Mouse (Mus musculus) liver, embryonic 14.5 days (tissue): ENCODE measurements at regions not wholly inside any gene's neighbourhood (a gene's known extent, or its start where the extent isn't known, plus 50 kb on each side); places are given as distances from the start of the nearest gene placed in this dataset.

Experiments
- ATAC-seq: fragments of 200-750 bp; cut with Nextera tagmentation; 2 replicates; pipeline ENCODE4 v1.8.0; 2017; ENCODE audit warnings: moderate number of reproducible peaks, mild to moderate bottlenecking, moderate library complexity; ENCODE audit not compliant: insufficient read depth
- DNase-seq, 3 experiments: peaks; one replicate each; pipeline ENCODE4 v3.0.0-alpha.2; 2012 to 2013; ENCODE audit warnings: low read depth in 3 of 3, low spot score in 3 of 3
- H3K27ac ChIP-seq: fragments of 300-500 bp; sonication (generic); 2 replicates; pipeline ENCODE4 v1.5.1; 2014; ENCODE audit warnings: moderate library complexity, mild to moderate bottlenecking, control low read depth, inconsistent platforms
- H3K27me3 ChIP-seq: fragments of 300-500 bp; sonication (generic); 2 replicates; pipeline ENCODE4 v1.6.1; 2014; ENCODE audit warnings: mild to moderate bottlenecking, low read length, moderate library complexity; ENCODE audit not compliant: control insufficient read depth, insufficient read depth
- H3K36me3 ChIP-seq: fragments of 300-500 bp; sonication (generic); replicated peaks from 2 replicates; pipeline ENCODE4 v1.6.1; 2014; ENCODE audit warnings: low read depth; ENCODE audit not compliant: control insufficient read depth, insufficient read depth
- H3K4me1 ChIP-seq, 2 experiments: fragments of 200-500 bp in 1 of 2; fragments of 300-500 bp in 1 of 2; sonication (generic) in 1 of 2; replicated peaks; 2 replicates each; pipeline ENCODE4 v1.6.1; 2012 to 2014; ENCODE audit warnings: antibody characterized with exemption in 1 of 2, inconsistent platforms in 1 of 2, low read length in 1 of 2; ENCODE audit not compliant: control insufficient read depth in 2 of 2, insufficient read depth in 2 of 2
- H3K4me2 ChIP-seq: fragments of 300-500 bp; sonication (generic); 2 replicates; pipeline ENCODE4 v1.6.1; 2014; ENCODE audit warnings: low read depth, mild to moderate bottlenecking, control low read depth, moderate library complexity
- H3K4me3 ChIP-seq, 2 experiments: fragments of 200-500 bp in 1 of 2; fragments of 300-500 bp in 1 of 2; sonication (generic) in 1 of 2; 2 replicates each; pipeline ENCODE4 v1.5.1; 2012 to 2014; ENCODE audit warnings: low read depth in 2 of 2, low read length in 2 of 2, mild to moderate bottlenecking in 2 of 2, control low read depth in 1 of 2, inconsistent platforms in 1 of 2, moderate library complexity in 1 of 2; ENCODE audit not compliant: insufficient read depth in 1 of 2
- H3K9ac ChIP-seq: fragments of 300-500 bp; sonication (generic); replicated peaks from 2 replicates; pipeline ENCODE4 v1.6.1; 2014; ENCODE audit warnings: mild to moderate bottlenecking, control low read depth, moderate library complexity
- H3K9me3 ChIP-seq: fragments of 300-500 bp; sonication (generic); 2 replicates; pipeline ENCODE4 v1.6.1; 2016; ENCODE audit warnings: low read length, mixed read lengths; ENCODE audit not compliant: control insufficient read depth
- CTCF ChIP-seq: IDR thresholded peaks from 2 replicates; pipeline ENCODE4 v1.5.1; 2016; ENCODE audit warnings: antibody characterized with exemption, low read depth, control low read depth
- EP300 ChIP-seq: IDR thresholded peaks from 2 replicates; pipeline ENCODE4 v1.6.1; 2016; ENCODE audit warnings: antibody characterized with exemption, low read depth
- WGBS: fragments of 180-500 bp; shearing (Covaris S2); extraction: QIAGEN DNeasy Blood & Tissue Kit; methylation state at CpG from one replicate; pipeline ENCODE4 v1.1.7; 2014; ENCODE audit not compliant: insufficient replicate concordance; 5-methylcytosine and 5-hydroxymethylcytosine counted together

- no peaks in the 10 kb centered on the region for H3K27me3 ChIP-seq
- no peak overlapping the region for H3K4me2 ChIP-seq
- no peaks in the 10 kb centered on the region for H3K9me3 ChIP-seq
- TF ChIP-seq CTCF, result peak; percentile 65
- no peak for TF ChIP-seq EP300
- WGBS, result 30% methylated on average over 10 of the region's 10 CpGs
- DNase-seq (peak; percentile 11 to 22 (median 15)), ATAC-seq (no peak)
- no peak overlapping the region for H3K27ac ChIP-seq
- H3K4me1 ChIP-seq, result no peaks in the 10 kb centered on the region
- H3K9ac ChIP-seq, result no peak overlapping the region
- H3K4me3 ChIP-seq, result no peak overlapping the region
- no peaks in the 10 kb centered on the region for H3K36me3 ChIP-seq
These were observed 291.6 kb upstream of the Rnf219 start for GRCm38 (mm10) chr14:104813977-104814584.

- 47% methylated on average over 4 of the region's 4 CpGs for WGBS
- Histone ChIP-seq H3K27me3 (no peaks in the 10 kb centered on the region), H3K4me3 (no peak overlapping the region), H3K9me3 (no peaks in the 10 kb centered on the region), H3K4me1 (no peaks in the 10 kb centered on the region), H3K36me3 (no peaks in the 10 kb centered on the region), H3K4me2 (no peak overlapping the region), H3K27ac (no peak overlapping the region), H3K9ac (no peak overlapping the region)
- no peak for ATAC-seq
- no peak for DNase-seq
- TF ChIP-seq CTCF, result no peak
- no peak for TF ChIP-seq EP300
These were observed 289.6 kb upstream of the Rnf219 start for GRCm38 (mm10) chr14:104812006-104812405.

- TF ChIP-seq EP300 (no peak), CTCF (no peak)
- no peak for ATAC-seq
- Histone ChIP-seq H3K4me2 (no peak overlapping the region), H3K9ac (no peak overlapping the region), H3K9me3 (no peaks in the 10 kb centered on the region), H3K27me3 (no peaks in the 10 kb centered on the region), H3K36me3 (no peaks in the 10 kb centered on the region), H3K4me3 (no peak overlapping the region), H3K4me1 (no peaks in the 10 kb centered on the region), H3K27ac (no peak overlapping the region)
- WGBS, result 64% methylated on average over 10 of the region's 10 CpGs
- DNase-seq, result no peak
These were observed 282.9 kb upstream of the Rnf219 start for GRCm38 (mm10) chr14:104805332-104805731.

GRCm38 (mm10) chr14:104796348-104796965 is 274.0 kb upstream of the Rnf219 start:
- H3K4me1 ChIP-seq, result no peaks in the 10 kb centered on the region
- 66% methylated on average over 17 of the region's 17 CpGs for WGBS
- DNase-seq (no peak), ATAC-seq (no peak)
- TF ChIP-seq CTCF (no peak), EP300 (no peak)
- H3K4me3 ChIP-seq, result no peak overlapping the region
- no peaks in the 10 kb centered on the region for H3K27me3 ChIP-seq
- no peak overlapping the region for H3K27ac ChIP-seq
- H3K36me3 ChIP-seq, result no peaks in the 10 kb centered on the region
- H3K4me2 ChIP-seq, result no peak overlapping the region
- no peaks in the 10 kb centered on the region for H3K9me3 ChIP-seq
- no peak overlapping the region for H3K9ac ChIP-seq

GRCm38 (mm10) chr14:104789346-104789745 is 266.9 kb upstream of the Rnf219 start:
- no peaks in the 10 kb centered on the region for H3K9me3 ChIP-seq
- 26% methylated on average over 3 of the region's 3 CpGs for WGBS
- no peak overlapping the region for H3K27ac ChIP-seq
- ATAC-seq (no peak), DNase-seq (no peak)
- H3K4me1 ChIP-seq, result no peaks in the 10 kb centered on the region
- no peaks in the 10 kb centered on the region for H3K27me3 ChIP-seq
- H3K4me2 ChIP-seq, result no peak overlapping the region
- no peak overlapping the region for H3K4me3 ChIP-seq
- H3K9ac ChIP-seq, result no peak overlapping the region
- TF ChIP-seq EP300 (no peak), CTCF (no peak)
- no peaks in the 10 kb centered on the region for H3K36me3 ChIP-seq
